Mouse (Mus musculus) bone marrow macrophage, adult 2 months (primary cell): ENCODE data around the gene Sult4a1.

Experiments
- CTCF ChIP-seq: IDR thresholded peaks from 2 replicates; pipeline ENCODE4 v1.5.1; 2012; ENCODE audit warnings: low read depth, mild to moderate bottlenecking, low read length, moderate library complexity
- POLR2A ChIP-seq: IDR thresholded peaks from 2 replicates; pipeline ENCODE4 v1.6.1; 2012; ENCODE audit warnings: mild to moderate bottlenecking, low read depth, low read length, borderline replicate concordance

- TF ChIP-seq CTCF (peak; percentile 25; the same call in 1 of the 2 replicates), POLR2A (no peak)
These were observed 33.3 kb downstream of the Sult4a1 start for GRCm38 (mm10) chr15:84072226-84072625.
